Mouse (Mus musculus): ENCODE measurements around the gene Tgfbr1.

Gene Tgfbr1

GRCm38 (mm10) chr4:47352803-47353388 lies at the start of gene Tgfbr1:
Gene Tgfbr1, plus strand, starts transcription at chr4:47353222.
- peak; percentile 96 to 99 for DNase-seq (ENCODE audit: low spot score in 2 of 2)

- peak in 1 of 2 experiments; percentile 30 for DNase-seq (ENCODE audit: low spot score in 2 of 2)
Measured at GRCm38 (mm10) chr4:47303340-47303998, 49.6 kb upstream of the Tgfbr1 start.

GRCm38 (mm10) chr4:47309886-47310625 lies 43.0 kb upstream of the Tgfbr1 start:
- DNase-seq (ENCODE audit: low spot score in 2 of 2): no peak

- DNase-seq (ENCODE audit: low spot score in 2 of 2): peak in 1 of 2 experiments; percentile 40
Measured at GRCm38 (mm10) chr4:47310812-47311211, 42.2 kb upstream of the Tgfbr1 start.

- DNase-seq (ENCODE audit: low spot score in 2 of 2): no peak
Measured at GRCm38 (mm10) chr4:47311467-47311866, 41.6 kb upstream of the Tgfbr1 start.

- DNase-seq (ENCODE audit: low spot score in 2 of 2): no peak
Measured at GRCm38 (mm10) chr4:47311929-47312328, 41.1 kb upstream of the Tgfbr1 start.

- no peak for DNase-seq (ENCODE audit: low spot score in 2 of 2)
Measured at GRCm38 (mm10) chr4:47312676-47313075, 40.3 kb upstream of the Tgfbr1 start.

- no peak for DNase-seq (ENCODE audit: low spot score in 2 of 2)
Measured at GRCm38 (mm10) chr4:47313710-47314410, 39.2 kb upstream of the Tgfbr1 start.

GRCm38 (mm10) chr4:47315458-47315857 lies 37.6 kb upstream of the Tgfbr1 start:
- DNase-seq (ENCODE audit: low spot score in 2 of 2): peak in 1 of 2 experiments; percentile 42

- no peak for DNase-seq (ENCODE audit: low spot score in 2 of 2)
Measured at GRCm38 (mm10) chr4:47316432-47316831, 36.6 kb upstream of the Tgfbr1 start.

- DNase-seq (ENCODE audit: low spot score in 2 of 2): no peak
Measured at GRCm38 (mm10) chr4:47319561-47320321, 33.3 kb upstream of the Tgfbr1 start.

GRCm38 (mm10) chr4:47322315-47322714 lies 30.7 kb upstream of the Tgfbr1 start:
- peak in 1 of 2 experiments; percentile 49 for DNase-seq (ENCODE audit: low spot score in 2 of 2)

- no peak for DNase-seq (ENCODE audit: low spot score in 2 of 2)
Measured at GRCm38 (mm10) chr4:47324206-47324605, 28.8 kb upstream of the Tgfbr1 start.

- DNase-seq (ENCODE audit: low spot score in 2 of 2): no peak
Measured at GRCm38 (mm10) chr4:47327782-47328181, 25.2 kb upstream of the Tgfbr1 start.

GRCm38 (mm10) chr4:47329285-47329684 lies 23.7 kb upstream of the Tgfbr1 start:
- no peak for DNase-seq (ENCODE audit: low spot score in 2 of 2)

- DNase-seq (ENCODE audit: low spot score in 2 of 2): no peak
Measured at GRCm38 (mm10) chr4:47330378-47331052, 22.5 kb upstream of the Tgfbr1 start.

- DNase-seq (ENCODE audit: low spot score in 2 of 2): no peak
Measured at GRCm38 (mm10) chr4:47332812-47333343, 20.1 kb upstream of the Tgfbr1 start.

GRCm38 (mm10) chr4:47333541-47333940 lies 19.5 kb upstream of the Tgfbr1 start:
- DNase-seq (ENCODE audit: low spot score in 2 of 2): no peak

GRCm38 (mm10) chr4:47336941-47337600 lies 16.0 kb upstream of the Tgfbr1 start:
- no peak for DNase-seq (ENCODE audit: low spot score in 2 of 2)

GRCm38 (mm10) chr4:47342632-47343031 lies 10.4 kb upstream of the Tgfbr1 start:
- DNase-seq (ENCODE audit: low spot score in 2 of 2): no peak

Measured in spleen, postnatal 10 days (tissue).